Mouse (Mus musculus) forebrain, embryonic 14.5 days (tissue): ENCODE measurements around the gene Gucy2e. TPM values are rescaled to one million over a fixed set of nuclear protein-coding genes. Genes with fewer than 3 reads are reported as not detected.
A peak's percentile ranks its signal among the peaks of the same experiment; 100 is the strongest.

Experiments used
- ATAC-seq: fragments of 200-750 bp; cut with Nextera tagmentation; 2 replicates; pipeline ENCODE4 v1.8.0; 2017; ENCODE audit warnings: mild to moderate bottlenecking, moderate library complexity
- DNase-seq: peaks from one replicate; pipeline ENCODE4 v3.0.0-alpha.2; 2015; ENCODE audit warnings: low spot score
- H3K27ac ChIP-seq: fragments of 300-500 bp; sonication (generic); 2 replicates; pipeline ENCODE4 v1.5.1; 2014; ENCODE audit warnings: low read depth, mild to moderate bottlenecking, control low read depth, low read length, moderate library complexity
- H3K27me3 ChIP-seq: fragments of 300-500 bp; sonication (generic); replicated peaks from 2 replicates; pipeline ENCODE4 v1.6.1; 2014; ENCODE audit warnings: low read length, control low read depth, mixed read lengths; ENCODE audit not compliant: control insufficient read depth, insufficient read depth
- H3K36me3 ChIP-seq: fragments of 300-500 bp; sonication (generic); 2 replicates; pipeline ENCODE4 v1.6.1; 2014; ENCODE audit warnings: low read length, control low read depth; ENCODE audit not compliant: control insufficient read depth, insufficient read depth
- H3K4me1 ChIP-seq: fragments of 300-500 bp; sonication (generic); 2 replicates; pipeline ENCODE4 v1.6.1; 2014; ENCODE audit warnings: antibody characterized with exemption, low read length, control low read depth; ENCODE audit not compliant: control insufficient read depth, insufficient read depth
- H3K4me2 ChIP-seq: fragments of 300-500 bp; sonication (generic); 2 replicates; pipeline ENCODE4 v1.6.1; 2014; ENCODE audit warnings: mild to moderate bottlenecking, control low read depth, low read length
- H3K4me3 ChIP-seq: fragments of 300-500 bp; sonication (generic); 2 replicates; pipeline ENCODE4 v1.5.1; 2014; ENCODE audit warnings: low read depth, low read length, control low read depth
- H3K9ac ChIP-seq: fragments of 300-500 bp; sonication (generic); 2 replicates; pipeline ENCODE4 v1.6.1; 2014; ENCODE audit warnings: mild to moderate bottlenecking, low read length, control low read depth, moderate library complexity
- H3K9me3 ChIP-seq: fragments of 300-500 bp; sonication (generic); replicated peaks from 2 replicates; pipeline ENCODE4 v1.6.1; 2016; ENCODE audit warnings: low read length, control low read depth, mixed read lengths; ENCODE audit not compliant: control insufficient read depth
- WGBS: fragments of 180-500 bp; shearing (Covaris S2); extraction: QIAGEN DNeasy Blood & Tissue Kit; methylation state at CpG from one replicate; pipeline ENCODE4 v1.1.7; 2014; 5-methylcytosine and 5-hydroxymethylcytosine counted together
- polyA plus RNA-seq: library from polyadenylated mRNA; unstranded; fragments of >200 nt; fragmentation: Nextera tagmentation; extraction: Ambion mirVana; gene quantifications from 2 replicates; pipeline ENCODE4 v1.2.1, GENCODE M21; 2014

Gene Gucy2e
- polyA plus RNA-seq, 1 experiment from 2014 or later = 0.41 TPM

- no peak overlapping the region for H3K4me2 ChIP-seq
Measured at GRCm38 (mm10) chr11:69265410-69265809, 28.6 kb upstream of the Gucy2e start.

GRCm38 (mm10) chr11:69264276-69264675 lies 27.4 kb upstream of the Gucy2e start:
- H3K9ac ChIP-seq = no peak overlapping the region
- no peak overlapping the region for H3K27ac ChIP-seq
- 0 out of 2 replicates have a peak, but pooled peaks cover 4% of the 10 kb centered on the region for H3K27me3 ChIP-seq
- no peak for ATAC-seq
- peaks cover 5% of the 10 kb centered on the region; the same call in 1 of the 2 replicates for H3K4me1 ChIP-seq
- H3K9me3 ChIP-seq = no peaks in the 10 kb centered on the region
- no peak for DNase-seq
- H3K36me3 ChIP-seq = no peaks in the 10 kb centered on the region
- no peak overlapping the region for H3K4me3 ChIP-seq
- WGBS = 72% methylated on average over 2 of the region's 2 CpGs
- H3K4me2 ChIP-seq = no peak overlapping the region

More at GRCm38 (mm10) chr11:69265410-69265809, 28.6 kb upstream of the Gucy2e start:
- Histone ChIP-seq H3K36me3 (no peaks in the 10 kb centered on the region), H3K27ac (peak overlapping the region; percentile 66; the same call in 1 of the 2 replicates), H3K27me3 (0 out of 2 replicates have a peak, but pooled peaks cover 4% of the 10 kb centered on the region), H3K9me3 (no peaks in the 10 kb centered on the region), H3K4me3 (no peak overlapping the region), H3K9ac (no peak overlapping the region; the same call in 1 of the 2 replicates), H3K4me1 (peaks cover 5% of the 10 kb centered on the region; the same call in 1 of the 2 replicates)
- ATAC-seq = no peak
- no peak for DNase-seq
- 74% methylated on average over 9 of the region's 9 CpGs for WGBS

- H3K9ac ChIP-seq = no peak overlapping the region; the same call in 1 of the 2 replicates
- DNase-seq (no peak), ATAC-seq (no peak)
- H3K27me3 ChIP-seq = no peaks in the 10 kb centered on the region
- H3K4me2 ChIP-seq = no peak overlapping the region
- no peaks in the 10 kb centered on the region for H3K36me3 ChIP-seq
- H3K9me3 ChIP-seq = no peaks in the 10 kb centered on the region
- no peak overlapping the region for H3K4me3 ChIP-seq
- no peak overlapping the region for H3K27ac ChIP-seq
- WGBS = 100% methylated on average over 1 of the region's 1 CpGs
- no peaks in the 10 kb centered on the region for H3K4me1 ChIP-seq
Measured at GRCm38 (mm10) chr11:69260111-69260510, 23.3 kb upstream of the Gucy2e start.

DNA sequence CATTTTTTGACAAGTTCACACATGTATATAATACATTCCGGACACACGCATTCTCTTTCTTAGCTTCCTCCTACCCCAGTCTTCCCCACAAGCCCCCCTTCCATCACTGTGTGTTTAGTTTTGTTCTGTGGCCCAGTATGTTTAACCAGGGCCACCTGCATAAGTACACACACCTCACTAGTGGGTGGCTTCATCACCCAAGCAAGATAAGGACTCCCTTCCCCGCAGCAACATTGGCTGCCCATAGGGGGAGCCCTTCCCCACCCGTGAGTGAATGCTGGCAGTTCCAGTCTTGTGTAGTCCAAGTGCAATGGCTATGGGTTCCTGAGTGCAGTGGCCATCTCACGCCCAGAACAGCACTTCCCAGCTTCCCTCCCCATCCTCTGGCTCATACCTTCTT lies 21.5 kb upstream of the Gucy2e start:
- Histone ChIP-seq H3K27me3 (no peaks in the 10 kb centered on the region), H3K4me2 (no peak overlapping the region), H3K27ac (no peak overlapping the region), H3K36me3 (no peaks in the 10 kb centered on the region), H3K4me1 (no peaks in the 10 kb centered on the region), H3K4me3 (no peak overlapping the region), H3K9me3 (no peaks in the 10 kb centered on the region), H3K9ac (no peak overlapping the region)
- ATAC-seq (0 out of 2 replicates have a peak, but pooled peaks have one; percentile 34), DNase-seq (peak; percentile 48)
- WGBS = 53% methylated on average over 5 of the region's 5 CpGs

DNA sequence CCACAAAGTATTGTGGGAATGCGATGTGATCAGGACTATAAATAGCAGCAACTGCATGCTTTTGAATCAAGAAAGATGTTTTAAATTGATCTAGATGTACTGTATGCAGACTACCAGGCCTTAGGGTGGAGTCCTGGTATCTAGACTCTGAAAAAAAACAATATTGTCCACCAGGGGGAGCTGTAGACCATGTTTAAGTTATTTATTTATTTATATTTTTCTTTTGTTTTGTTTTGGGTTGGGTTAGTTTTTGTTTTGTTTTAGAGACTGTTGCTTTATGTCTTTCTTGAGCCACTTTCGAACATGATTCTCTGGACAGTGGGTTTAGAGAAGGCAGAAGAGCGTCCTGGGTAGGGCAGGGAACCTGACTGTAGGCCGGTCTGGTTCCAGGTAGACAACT lies 21.0 kb upstream of the Gucy2e start:
- Histone ChIP-seq H3K27ac (no peak overlapping the region), H3K27me3 (no peaks in the 10 kb centered on the region), H3K4me2 (no peak overlapping the region), H3K36me3 (no peaks in the 10 kb centered on the region), H3K4me3 (no peak overlapping the region), H3K9me3 (no peaks in the 10 kb centered on the region), H3K4me1 (no peaks in the 10 kb centered on the region), H3K9ac (no peak overlapping the region)
- WGBS = 55% methylated on average over 4 of the region's 4 CpGs
- DNase-seq (peak; percentile 80), ATAC-seq (0 out of 2 replicates have a peak, but pooled peaks have one; percentile 44)

DNA sequence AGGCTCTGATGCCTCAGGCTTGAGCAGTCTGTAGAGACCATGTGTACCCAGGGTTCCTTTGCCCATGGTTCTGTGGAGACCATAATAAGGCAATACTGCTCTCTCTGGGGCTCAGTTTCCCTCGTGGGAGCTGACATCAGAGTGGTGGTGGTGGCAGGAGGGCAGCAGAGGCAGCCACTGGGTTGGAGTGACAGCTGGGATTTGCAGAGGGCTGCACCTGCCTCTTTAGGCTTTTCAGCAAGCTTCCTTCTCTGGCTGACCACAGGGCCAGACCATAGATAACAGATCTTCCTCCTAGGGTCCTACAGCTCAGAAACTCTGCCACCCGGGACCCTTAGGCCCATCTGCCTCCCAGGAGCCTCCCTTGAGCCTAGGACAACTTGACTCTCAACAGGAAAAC lies 20.2 kb upstream of the Gucy2e start:
- Histone ChIP-seq H3K36me3 (no peaks in the 10 kb centered on the region), H3K9me3 (no peaks in the 10 kb centered on the region), H3K4me2 (no peak overlapping the region), H3K9ac (no peak overlapping the region), H3K4me1 (no peaks in the 10 kb centered on the region), H3K27me3 (no peaks in the 10 kb centered on the region), H3K27ac (no peak overlapping the region), H3K4me3 (no peak overlapping the region)
- ATAC-seq = no peak
- WGBS = 76% methylated on average over 2 of the region's 2 CpGs
- DNase-seq = no peak

GRCm38 (mm10) chr11:69254808-69255207 lies 18.0 kb upstream of the Gucy2e start:
- DNase-seq (no peak), ATAC-seq (no peak)
- Histone ChIP-seq H3K9ac (no peak overlapping the region), H3K9me3 (no peaks in the 10 kb centered on the region), H3K4me3 (no peak overlapping the region), H3K4me2 (no peak overlapping the region), H3K27ac (no peak overlapping the region), H3K4me1 (no peaks in the 10 kb centered on the region), H3K27me3 (no peaks in the 10 kb centered on the region), H3K36me3 (no peaks in the 10 kb centered on the region)
- 78% methylated on average over 5 of the region's 5 CpGs for WGBS

GRCm38 (mm10) chr11:69253131-69253530 lies 16.3 kb upstream of the Gucy2e start:
- Histone ChIP-seq H3K4me3 (no peak overlapping the region), H3K27ac (no peak overlapping the region), H3K4me1 (no peaks in the 10 kb centered on the region), H3K4me2 (no peak overlapping the region), H3K27me3 (no peaks in the 10 kb centered on the region), H3K9me3 (no peaks in the 10 kb centered on the region), H3K9ac (no peak overlapping the region), H3K36me3 (no peaks in the 10 kb centered on the region)
- ATAC-seq (no peak), DNase-seq (no peak)
- 61% methylated on average over 9 of the region's 9 CpGs for WGBS

DNA sequence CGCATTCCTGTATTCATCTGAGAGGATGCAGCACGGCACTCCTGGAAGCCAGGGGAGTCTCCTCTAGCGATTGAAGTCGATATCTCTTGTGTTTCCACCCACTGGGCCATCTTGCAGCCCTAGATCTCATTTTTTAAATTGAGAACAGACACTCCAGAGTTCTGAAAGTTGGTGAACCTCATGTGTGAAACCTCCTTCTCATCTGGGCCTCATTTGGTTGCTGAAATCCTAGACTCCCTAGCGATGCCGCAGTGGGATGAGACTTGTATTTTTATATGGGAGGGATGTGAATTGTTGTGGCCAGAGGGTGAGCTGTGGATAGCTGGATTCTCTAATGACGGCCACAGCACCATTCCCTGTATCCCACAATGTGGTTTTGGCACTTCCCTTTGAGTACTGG lies 15.1 kb upstream of the Gucy2e start:
- DNase-seq (no peak), ATAC-seq (no peak)
- no peak overlapping the region for H3K4me2 ChIP-seq
- no peak overlapping the region for H3K27ac ChIP-seq
- no peaks in the 10 kb centered on the region for H3K9me3 ChIP-seq
- no peak overlapping the region for H3K9ac ChIP-seq
- H3K4me1 ChIP-seq = no peaks in the 10 kb centered on the region
- no peak overlapping the region for H3K4me3 ChIP-seq
- no peaks in the 10 kb centered on the region for H3K36me3 ChIP-seq
- H3K27me3 ChIP-seq = no peaks in the 10 kb centered on the region
- WGBS = 90% methylated on average over 7 of the region's 7 CpGs
